Mouse (Mus musculus) intestine, embryonic 15.5 days (tissue): ENCODE measurements at regions not wholly inside any gene's neighbourhood (a gene's known extent, or its start where the extent isn't known, plus 50 kb on each side); places are given as distances from the start of the nearest gene placed in this dataset.
"Not testable (repeated sequence)": the region's sequence is repeated elsewhere in the genome, so short reads cannot be mapped to it uniquely, and the experiment has no call there.

Experiments used
- ATAC-seq: fragments of 200-750 bp; cut with Nextera tagmentation; 2 replicates; pipeline ENCODE4 v1.8.0; 2017; ENCODE audit warnings: moderate TSS enrichment, moderate library complexity
- H3K27ac ChIP-seq: fragments of 300-500 bp; sonication (generic); 2 replicates; pipeline ENCODE4 v1.5.1; 2015; ENCODE audit warnings: mild to moderate bottlenecking, inconsistent platforms
- H3K27me3 ChIP-seq: fragments of 300-500 bp; sonication (generic); replicated peaks from 2 replicates; pipeline ENCODE4 v1.6.1; 2015; ENCODE audit warnings: inconsistent platforms
- H3K36me3 ChIP-seq: fragments of 300-500 bp; sonication (generic); 2 replicates; pipeline ENCODE4 v1.6.1; 2015; ENCODE audit warnings: inconsistent platforms
- H3K4me1 ChIP-seq: fragments of 300-500 bp; sonication (generic); replicated peaks from 2 replicates; pipeline ENCODE4 v1.6.1; 2015; ENCODE audit warnings: inconsistent platforms
- H3K4me2 ChIP-seq: fragments of 300-500 bp; sonication (generic); replicated peaks from 2 replicates; pipeline ENCODE4 v1.6.1; 2015; ENCODE audit warnings: mild to moderate bottlenecking, inconsistent platforms
- H3K4me3 ChIP-seq: fragments of 300-500 bp; sonication (generic); replicated peaks from 2 replicates; pipeline ENCODE4 v1.5.1; 2015; ENCODE audit warnings: inconsistent platforms
- H3K9ac ChIP-seq: fragments of 300-500 bp; sonication (generic); 2 replicates; pipeline ENCODE4 v1.6.1; 2015; ENCODE audit warnings: inconsistent platforms
- H3K9me3 ChIP-seq: fragments of 300-500 bp; sonication (generic); 2 replicates; pipeline ENCODE4 v1.6.1; 2016; ENCODE audit warnings: inconsistent platforms
- WGBS: fragments of 180-500 bp; shearing (Covaris S2); methylation state at CpG from one replicate; pipeline ENCODE4 v1.1.7; 2015; 5-methylcytosine and 5-hydroxymethylcytosine counted together

DNA sequence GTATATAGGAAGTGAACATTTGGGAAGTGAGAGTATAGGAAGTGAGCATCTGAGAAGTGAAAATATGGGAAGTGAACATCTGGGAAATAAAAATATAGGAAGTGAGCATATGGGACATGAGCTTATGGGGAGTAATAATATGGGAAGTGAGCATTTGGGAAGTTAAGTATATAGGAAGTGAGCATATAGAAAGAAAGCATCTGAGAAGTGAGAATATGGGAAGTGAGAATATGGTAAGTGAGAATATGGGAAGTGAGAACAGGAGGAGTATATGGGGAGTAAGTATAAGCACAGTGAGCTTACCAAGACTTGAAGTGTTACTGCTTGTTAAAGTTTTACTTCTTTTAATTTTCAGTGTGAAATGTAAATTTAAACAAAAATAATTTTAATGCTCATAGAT, 239.3 kb upstream of the Ngly1 start:
- no peak overlapping the region for H3K27ac ChIP-seq
- H3K27me3 ChIP-seq: no peaks in the 10 kb centered on the region
- H3K36me3 ChIP-seq: no peaks in the 10 kb centered on the region
- no peak overlapping the region for H3K4me3 ChIP-seq
- no peaks in the 10 kb centered on the region for H3K9me3 ChIP-seq
- H3K9ac ChIP-seq: no peak overlapping the region
- H3K4me1 ChIP-seq: no peaks in the 10 kb centered on the region
- no peak for ATAC-seq
- H3K4me2 ChIP-seq: no peak overlapping the region

DNA sequence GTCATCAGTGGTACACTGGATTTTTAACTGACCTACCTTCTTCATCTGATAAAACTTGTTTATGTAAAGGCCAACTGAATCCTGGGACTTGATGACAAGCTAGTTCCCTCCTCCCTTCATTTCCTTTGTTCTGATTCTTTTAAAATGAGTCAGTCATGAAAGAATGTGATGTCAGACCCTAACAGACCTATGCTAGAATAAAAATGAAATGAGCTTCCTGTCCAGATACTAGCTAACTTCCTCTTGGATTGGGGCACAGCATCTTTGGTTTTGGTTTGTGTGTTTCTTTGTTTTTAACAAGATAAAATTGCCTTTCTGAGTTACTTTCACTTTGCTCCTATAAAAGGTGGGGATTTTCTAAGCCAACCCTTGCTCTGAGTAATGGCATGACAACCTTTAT, 225.2 kb upstream of the Ngly1 start:
- Histone ChIP-seq H3K36me3 (no peaks in the 10 kb centered on the region), H3K4me1 (no peaks in the 10 kb centered on the region), H3K9ac (no peak overlapping the region), H3K4me2 (no peak overlapping the region), H3K27me3 (no peaks in the 10 kb centered on the region), H3K9me3 (no peaks in the 10 kb centered on the region), H3K27ac (no peak overlapping the region), H3K4me3 (no peak overlapping the region)
- no peak for ATAC-seq

GRCm38 (mm10) chr14:16037771-16038170, 211.3 kb upstream of the Ngly1 start:
- no peak for ATAC-seq
- no peaks in the 10 kb centered on the region for H3K4me1 ChIP-seq
- no peak overlapping the region for H3K4me2 ChIP-seq
- no peak overlapping the region for H3K9ac ChIP-seq
- no peaks in the 10 kb centered on the region for H3K27me3 ChIP-seq
- H3K9me3 ChIP-seq: no peaks in the 10 kb centered on the region
- no peak overlapping the region for H3K4me3 ChIP-seq
- H3K36me3 ChIP-seq: no peaks in the 10 kb centered on the region
- H3K27ac ChIP-seq: no peak overlapping the region

DNA sequence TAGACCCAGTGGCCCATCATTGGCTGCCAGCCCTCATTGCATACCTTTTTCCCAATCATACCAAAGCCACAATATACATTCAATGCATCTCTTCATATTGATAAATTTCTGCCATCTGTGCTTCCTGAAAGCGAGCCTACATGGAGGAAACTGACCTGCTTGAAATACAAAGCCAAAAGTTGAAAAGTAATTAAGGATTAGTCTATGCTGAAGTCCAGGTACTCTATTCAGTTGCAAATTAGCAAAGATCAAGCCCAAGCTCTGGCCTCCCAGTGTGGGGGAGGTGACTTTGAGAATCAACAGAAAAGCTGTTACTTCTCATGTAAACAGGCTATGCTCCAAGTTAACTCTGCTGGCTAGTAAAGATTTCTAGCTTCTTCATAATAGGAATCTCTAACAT, 210.7 kb upstream of the Ngly1 start:
- 73% methylated on average over 1 of the region's 1 CpGs for WGBS
- Histone ChIP-seq H3K36me3 (no peaks in the 10 kb centered on the region), H3K27ac (no peak overlapping the region), H3K4me2 (no peak overlapping the region), H3K9me3 (no peaks in the 10 kb centered on the region), H3K4me1 (no peaks in the 10 kb centered on the region), H3K27me3 (no peaks in the 10 kb centered on the region), H3K4me3 (no peak overlapping the region), H3K9ac (no peak overlapping the region)
- no peak for ATAC-seq

- Histone ChIP-seq H3K4me3 (no peak overlapping the region), H3K27me3 (no peaks in the 10 kb centered on the region), H3K9ac (no peak overlapping the region), H3K4me1 (no peaks in the 10 kb centered on the region), H3K4me2 (no peak overlapping the region), H3K9me3 (no peaks in the 10 kb centered on the region), H3K27ac (no peak overlapping the region), H3K36me3 (no peaks in the 10 kb centered on the region)
- ATAC-seq: no peak
These were observed 204.6 kb upstream of the Ngly1 start for GRCm38 (mm10) chr14:16044466-16044865.

GRCm38 (mm10) chr14:16072534-16072933, 176.5 kb upstream of the Ngly1 start:
- H3K4me3 ChIP-seq, ATAC-seq, H3K4me1 ChIP-seq, H3K4me2 ChIP-seq, H3K27me3 ChIP-seq, H3K9me3 ChIP-seq, H3K36me3 ChIP-seq, H3K9ac ChIP-seq, H3K27ac ChIP-seq: not testable (repeated sequence)
- 97% methylated on average over 7 of the region's 12 CpGs for WGBS

DNA sequence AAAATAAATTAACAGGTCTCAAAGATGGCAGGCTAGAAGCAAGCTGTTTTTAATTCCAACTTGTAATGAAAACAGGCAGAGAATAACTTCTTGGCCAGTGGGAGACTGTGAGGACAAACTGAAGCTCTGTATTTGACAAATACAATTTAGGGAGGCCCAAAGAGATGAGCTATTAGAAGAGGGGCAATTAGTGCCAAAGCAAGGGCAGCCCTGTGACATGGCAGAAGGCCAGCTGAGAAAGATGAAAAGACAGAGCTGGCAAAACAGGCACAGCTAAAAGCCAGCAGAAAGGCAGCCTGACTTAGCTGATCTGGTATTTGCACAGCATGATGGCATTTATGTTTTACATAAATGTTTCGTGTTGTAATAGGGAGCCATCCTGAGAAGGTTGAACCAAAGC, 175.0 kb upstream of the Ngly1 start:
- no peaks in the 10 kb centered on the region for H3K9me3 ChIP-seq
- H3K4me1 ChIP-seq: no peaks in the 10 kb centered on the region
- no peak overlapping the region for H3K27ac ChIP-seq
- H3K36me3 ChIP-seq: no peaks in the 10 kb centered on the region
- no peaks in the 10 kb centered on the region for H3K27me3 ChIP-seq
- WGBS: 65% methylated on average over 1 of the region's 1 CpGs
- H3K9ac ChIP-seq: no peak overlapping the region
- H3K4me3 ChIP-seq: no peak overlapping the region
- H3K4me2 ChIP-seq: no peak overlapping the region
- no peak for ATAC-seq

- WGBS: 79% methylated on average over 1 of the region's 1 CpGs
- Histone ChIP-seq H3K4me1 (no peaks in the 10 kb centered on the region), H3K4me2 (no peak overlapping the region), H3K9me3 (no peaks in the 10 kb centered on the region), H3K9ac (no peak overlapping the region), H3K27ac (no peak overlapping the region), H3K36me3 (no peaks in the 10 kb centered on the region), H3K4me3 (no peak overlapping the region), H3K27me3 (no peaks in the 10 kb centered on the region)
- no peak for ATAC-seq
These were observed 170.0 kb upstream of the Ngly1 start for GRCm38 (mm10) chr14:16079096-16079495.

GRCm38 (mm10) chr14:16087231-16087630, 161.8 kb upstream of the Ngly1 start:
- not testable (repeated sequence) for H3K4me1 ChIP-seq, H3K4me3 ChIP-seq, ATAC-seq, H3K27me3 ChIP-seq, H3K9me3 ChIP-seq, H3K4me2 ChIP-seq, H3K9ac ChIP-seq, H3K27ac ChIP-seq, H3K36me3 ChIP-seq

- no peak for ATAC-seq
- H3K27me3 ChIP-seq: no peaks in the 10 kb centered on the region
- H3K4me2 ChIP-seq: no peak overlapping the region
- no peaks in the 10 kb centered on the region for H3K36me3 ChIP-seq
- no peaks in the 10 kb centered on the region for H3K4me1 ChIP-seq
- no peak overlapping the region for H3K4me3 ChIP-seq
- no peaks in the 10 kb centered on the region for H3K9me3 ChIP-seq
- H3K9ac ChIP-seq: no peak overlapping the region
- H3K27ac ChIP-seq: no peak overlapping the region
- WGBS: 90% methylated on average over 4 of the region's 4 CpGs
These were observed 156.5 kb upstream of the Ngly1 start for GRCm38 (mm10) chr14:16092391-16093132.

GRCm38 (mm10) chr14:16093133-16093505, 156.0 kb upstream of the Ngly1 start:
- Histone ChIP-seq H3K4me3 (no peak overlapping the region), H3K9ac (no peak overlapping the region), H3K4me1 (no peaks in the 10 kb centered on the region), H3K27me3 (no peaks in the 10 kb centered on the region), H3K9me3 (no peaks in the 10 kb centered on the region), H3K4me2 (no peak overlapping the region), H3K36me3 (no peaks in the 10 kb centered on the region), H3K27ac (no peak overlapping the region)
- WGBS: 58% methylated on average over 2 of the region's 2 CpGs
- no peak for ATAC-seq

- no peaks in the 10 kb centered on the region for H3K9me3 ChIP-seq
- H3K4me1 ChIP-seq: no peaks in the 10 kb centered on the region
- no peaks in the 10 kb centered on the region for H3K27me3 ChIP-seq
- no peak overlapping the region for H3K4me3 ChIP-seq
- no peak overlapping the region for H3K9ac ChIP-seq
- no peak overlapping the region for H3K4me2 ChIP-seq
- no peak overlapping the region for H3K27ac ChIP-seq
- no peak for ATAC-seq
- H3K36me3 ChIP-seq: no peaks in the 10 kb centered on the region
- WGBS: 90% methylated on average over 1 of the region's 1 CpGs
These were observed 139.7 kb upstream of the Ngly1 start for GRCm38 (mm10) chr14:16109414-16109813.

DNA sequence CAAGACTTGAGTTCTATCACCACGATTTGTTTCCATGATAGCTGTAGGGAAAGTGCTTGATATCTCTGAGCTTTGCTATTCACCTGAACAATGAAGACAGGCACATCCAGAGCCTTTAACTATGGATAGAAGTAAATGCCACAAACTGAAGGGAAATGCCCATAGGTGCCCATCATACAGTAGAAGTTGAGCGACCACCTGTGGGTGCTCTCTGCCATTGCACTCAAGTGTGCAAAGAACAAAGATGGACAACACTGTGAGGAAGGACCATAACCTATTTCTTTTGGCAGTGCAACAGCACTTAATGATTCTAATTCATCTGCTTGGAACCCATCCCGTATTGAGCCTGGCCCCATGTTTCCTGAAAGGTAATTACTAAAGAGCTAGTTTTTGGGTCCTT, 116.4 kb upstream of the Ngly1 start:
- Histone ChIP-seq H3K27ac (no peak overlapping the region), H3K4me2 (no peak overlapping the region), H3K27me3 (no peaks in the 10 kb centered on the region), H3K9ac (no peak overlapping the region), H3K9me3 (no peaks in the 10 kb centered on the region), H3K36me3 (no peaks in the 10 kb centered on the region), H3K4me1 (no peaks in the 10 kb centered on the region), H3K4me3 (no peak overlapping the region)
- ATAC-seq: no peak
- 78% methylated on average over 3 of the region's 3 CpGs for WGBS

GRCm38 (mm10) chr14:16133410-16133809, 115.7 kb upstream of the Ngly1 start:
- Histone ChIP-seq H3K9me3 (no peaks in the 10 kb centered on the region), H3K27me3 (no peaks in the 10 kb centered on the region), H3K36me3 (no peaks in the 10 kb centered on the region), H3K4me2 (no peak overlapping the region), H3K4me1 (no peaks in the 10 kb centered on the region), H3K9ac (no peak overlapping the region), H3K27ac (no peak overlapping the region), H3K4me3 (no peak overlapping the region)
- peak; percentile 70 for ATAC-seq
- WGBS: 73% methylated on average over 3 of the region's 3 CpGs
